Mouse (Mus musculus): ENCODE results near the gene Pnldc1. TPM values are rescaled to one million over a fixed set of nuclear protein-coding genes. Genes with fewer than 3 reads are reported as not detected.
A peak's percentile ranks its signal among the peaks of the same experiment; 100 is the strongest.
"Not testable (repeated sequence)": the region's sequence is repeated elsewhere in the genome, so short reads cannot be mapped to it uniquely, and the experiment has no call there.

Gene Pnldc1
- polyA plus RNA-seq, 1 experiment, result 0.05 TPM

DNA sequence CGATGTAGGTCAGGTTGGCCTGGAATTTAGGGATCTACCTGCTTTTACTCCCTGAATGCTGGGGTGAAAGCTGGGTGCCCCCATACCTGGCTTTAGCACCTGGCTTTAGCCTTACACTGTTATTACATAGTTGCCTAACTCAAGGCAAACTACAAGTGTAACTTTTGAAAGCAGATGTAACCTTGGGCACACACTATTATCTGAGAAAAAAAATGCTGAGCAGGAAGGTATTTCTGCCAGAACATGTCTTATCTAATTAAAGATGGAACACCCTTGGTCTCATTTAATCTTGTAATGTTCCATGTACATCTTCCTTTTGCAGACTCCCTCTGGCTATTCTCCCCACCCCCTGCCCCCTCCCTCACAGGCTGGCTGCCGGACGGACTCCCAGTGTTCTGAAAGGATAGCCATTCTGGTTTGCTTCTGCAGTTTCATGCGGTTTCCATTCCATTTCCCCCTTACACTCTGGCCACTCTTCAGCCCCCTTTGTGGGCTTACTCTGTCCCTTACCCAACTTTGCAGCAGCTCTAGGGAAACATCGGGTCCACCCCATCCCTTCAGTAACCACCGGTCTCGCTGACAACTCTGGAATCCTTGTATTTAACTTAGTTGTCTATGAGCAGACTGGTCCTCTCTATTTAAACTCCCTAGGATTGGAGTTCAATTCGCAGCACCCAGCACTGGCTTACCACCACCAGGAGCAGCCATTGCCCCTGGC, 31.7 kb upstream of the Pnldc1 start:
- Histone ChIP-seq H3K27me3 (ENCODE audit: control insufficient read depth, insufficient read depth, insufficient read length) (no peaks in the 10 kb centered on the region), H3K4me3 (no peak overlapping the region), H3K36me3 (ENCODE audit: control insufficient read depth, insufficient read depth) (peaks cover 22% of the 10 kb centered on the region), H3K79me2 (ENCODE audit: control insufficient read depth, insufficient read depth) (no peaks in the 10 kb centered on the region), H3K4me2 (ENCODE audit: low read depth) (no peak overlapping the region), H3ac (ENCODE audit: control insufficient read depth, insufficient read length) (no peak overlapping the region)
- no peak for TF ChIP-seq POLR2AphosphoS2 (IDR thresholded peaks at IDR 0.05; ENCODE audit: insufficient read length, low read depth)
- no peak for TF ChIP-seq SRF (IDR thresholded peaks at IDR 0.05; ENCODE audit: control insufficient read depth, insufficient read length, low read depth)
- no peak for TF ChIP-seq CEBPB (IDR thresholded peaks at IDR 0.05; ENCODE audit: insufficient read depth, poor library complexity, severe bottlenecking)
- no peak for TF ChIP-seq E2F4 (IDR thresholded peaks at IDR 0.05; ENCODE audit: insufficient read depth)
- TF ChIP-seq USF1 (IDR thresholded peaks at IDR 0.05; ENCODE audit: low read depth), result no peak
- no peak for TF ChIP-seq MYOD1 (IDR thresholded peaks at IDR 0.05; ENCODE audit: control insufficient read depth in 1 of 3, insufficient read length in 2 of 3, low read depth in 2 of 3)
- TF ChIP-seq MAX (IDR thresholded peaks at IDR 0.05; ENCODE audit: low read depth), result no peak
- no peak for TF ChIP-seq POLR2A (IDR thresholded peaks at IDR 0.05; ENCODE audit: insufficient read length, low read depth)
- no peak for TF ChIP-seq TCF3 (IDR thresholded peaks at IDR 0.05; ENCODE audit: insufficient read length, low read depth)
- no peak for TF ChIP-seq TCF12 (IDR thresholded peaks at IDR 0.05; ENCODE audit: insufficient read depth, poor library complexity, severe bottlenecking)
- TF ChIP-seq MYOG (IDR thresholded peaks at IDR 0.05; ENCODE audit: control insufficient read depth in 1 of 3, insufficient read depth in 1 of 3, insufficient read length in 2 of 3, low read depth in 2 of 3), result no peak
- no peak for TF ChIP-seq REST (IDR thresholded peaks at IDR 0.05; ENCODE audit: insufficient read depth, insufficient read length)

DNA sequence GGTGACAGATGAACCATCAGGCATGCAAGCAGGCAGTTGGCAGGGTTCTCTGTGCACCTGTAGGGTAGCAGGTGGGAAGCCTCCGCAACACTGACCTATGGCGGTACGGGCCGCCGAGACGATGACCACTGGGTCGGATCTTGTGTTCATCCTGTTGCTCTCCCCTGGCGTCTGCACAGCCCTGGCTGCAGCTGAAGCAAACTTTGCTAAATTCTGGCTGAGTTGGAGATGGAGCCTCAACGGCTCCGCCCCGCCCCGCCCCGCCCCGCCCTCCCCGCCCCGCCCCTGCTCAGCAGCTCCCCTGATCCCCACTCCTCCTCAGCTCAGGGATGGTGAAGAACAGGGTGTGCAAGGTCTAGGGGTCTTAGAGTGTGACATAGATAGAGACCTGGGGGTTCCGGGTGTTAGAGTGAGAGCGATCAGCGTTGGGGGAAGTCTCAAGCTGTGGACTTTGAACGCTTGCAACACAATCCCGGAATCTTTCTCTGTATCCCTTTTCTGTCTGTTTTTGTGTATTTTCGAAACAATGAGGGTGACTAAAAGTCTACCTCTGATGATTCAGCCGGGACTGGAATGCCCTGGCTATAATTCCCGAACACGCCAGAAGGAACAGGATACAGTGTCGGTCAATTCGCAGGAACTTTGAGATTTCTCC, 30.2 kb upstream of the Pnldc1 start, which contains the start of gene Acat3:
Acat3 (minus strand) TSS at position 450 of the 655 bp plus-strand sequence.
- Histone ChIP-seq H3K36me3 (ENCODE audit: control insufficient read depth, insufficient read depth) (peaks cover 14% of the 10 kb centered on the region), H3K27me3 (ENCODE audit: control insufficient read depth, insufficient read depth, insufficient read length) (no peaks in the 10 kb centered on the region), H3K79me2 (ENCODE audit: control insufficient read depth, insufficient read depth) (no peaks in the 10 kb centered on the region), H3K4me3 (peak within 1 kb of the TSS; percentile 12), H3K4me2 (ENCODE audit: low read depth) (peak within 1 kb of the TSS; percentile 91), H3ac (ENCODE audit: control insufficient read depth, insufficient read length) (no peak within 1 kb of the TSS)
- TF ChIP-seq E2F4 (IDR thresholded peaks at IDR 0.05; ENCODE audit: insufficient read depth), result no peak
- peak in 1 of 3 experiments; percentile 48 for TF ChIP-seq MYOG (IDR thresholded peaks at IDR 0.05; ENCODE audit: control insufficient read depth in 1 of 3, insufficient read depth in 1 of 3, insufficient read length in 2 of 3, low read depth in 2 of 3)
- TF ChIP-seq MAX (IDR thresholded peaks at IDR 0.05; ENCODE audit: low read depth), result no peak
- TF ChIP-seq POLR2AphosphoS2 (IDR thresholded peaks at IDR 0.05; ENCODE audit: insufficient read length, low read depth), result no peak
- no peak for TF ChIP-seq USF1 (IDR thresholded peaks at IDR 0.05; ENCODE audit: low read depth)
- TF ChIP-seq MYOD1 (IDR thresholded peaks at IDR 0.05; ENCODE audit: control insufficient read depth in 1 of 3, insufficient read length in 2 of 3, low read depth in 2 of 3), result peak in 1 of 3 experiments; percentile 4
- TF ChIP-seq SRF (IDR thresholded peaks at IDR 0.05; ENCODE audit: control insufficient read depth, insufficient read length, low read depth), result no peak
- TF ChIP-seq REST (IDR thresholded peaks at IDR 0.05; ENCODE audit: insufficient read depth, insufficient read length), result no peak

DNA sequence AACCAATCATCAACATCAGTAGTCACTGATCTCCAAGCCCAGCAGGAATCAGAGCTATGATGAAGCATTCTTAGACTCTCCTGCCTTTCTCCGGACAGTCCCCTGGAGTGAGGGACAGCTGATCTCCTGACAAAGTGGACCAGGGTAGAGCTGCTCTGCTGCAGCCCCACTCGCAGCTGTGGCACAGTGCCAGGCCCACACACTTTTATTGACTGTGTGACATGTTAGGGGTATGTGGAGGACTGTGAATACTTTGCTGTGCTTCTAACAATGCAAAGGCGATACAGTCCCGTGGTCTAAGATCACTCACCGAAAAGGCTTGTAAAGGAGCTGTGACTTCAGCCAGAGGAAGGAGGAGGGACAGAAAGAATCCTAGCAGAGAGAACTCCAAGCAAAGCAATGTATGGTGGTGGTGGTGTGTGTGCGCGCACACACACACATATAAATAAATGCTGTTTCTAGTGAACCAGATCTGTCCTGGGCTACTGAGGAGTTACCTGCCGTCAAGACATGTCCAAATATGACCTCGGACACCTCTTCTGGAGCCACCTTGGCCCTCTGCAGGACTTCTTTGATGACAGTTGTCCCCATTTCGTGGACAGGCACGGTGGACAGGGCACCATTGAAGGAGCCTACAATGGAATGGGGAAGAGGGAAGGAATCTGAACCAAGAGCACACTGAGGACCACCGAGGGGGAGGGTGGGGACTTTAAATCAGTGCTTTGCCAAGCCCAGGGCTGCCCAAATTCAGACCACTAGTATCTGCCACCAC, 29.5 kb upstream of the Pnldc1 start:
- H3K4me2 ChIP-seq (ENCODE audit: low read depth), result peak overlapping the region; percentile 91
- H3K27me3 ChIP-seq (ENCODE audit: control insufficient read depth, insufficient read depth, insufficient read length); H3ac ChIP-seq (ENCODE audit: control insufficient read depth, insufficient read length); H3K79me2 ChIP-seq (ENCODE audit: control insufficient read depth, insufficient read depth): not testable (repeated sequence)
- peaks cover 12% of the 10 kb centered on the region for H3K36me3 ChIP-seq (ENCODE audit: control insufficient read depth, insufficient read depth)
- H3K4me3 ChIP-seq, result peak overlapping the region; percentile 12

DNA sequence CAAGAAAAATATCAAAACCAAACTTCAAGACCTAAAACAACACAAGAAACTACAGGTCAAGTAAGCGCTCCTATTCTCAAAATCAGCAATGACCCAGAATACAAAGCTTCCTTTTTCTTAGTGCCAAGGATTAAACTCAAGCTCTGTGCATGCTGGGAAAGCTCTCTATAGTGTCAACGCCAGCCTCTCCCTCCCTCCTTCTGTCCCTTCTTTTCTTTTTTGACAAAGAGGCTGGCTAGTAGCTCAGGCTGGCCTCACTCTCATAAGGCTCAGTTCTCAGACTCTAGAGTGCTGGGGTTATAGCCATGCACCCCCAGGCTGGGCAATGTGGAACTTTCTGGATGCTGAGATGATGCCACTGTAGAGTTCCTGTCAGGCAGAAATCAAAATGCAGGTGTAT, 28.0 kb upstream of the Pnldc1 start:
- TF ChIP-seq USF1 (IDR thresholded peaks at IDR 0.05; ENCODE audit: low read depth) (no peak), MYOG (IDR thresholded peaks at IDR 0.05; ENCODE audit: control insufficient read depth in 1 of 3, insufficient read depth in 1 of 3, insufficient read length in 2 of 3, low read depth in 2 of 3) (no peak), MYOD1 (IDR thresholded peaks at IDR 0.05; ENCODE audit: control insufficient read depth in 1 of 3, insufficient read length in 2 of 3, low read depth in 2 of 3) (no peak), TCF12 (IDR thresholded peaks at IDR 0.05; ENCODE audit: insufficient read depth, poor library complexity, severe bottlenecking) (no peak), TCF3 (IDR thresholded peaks at IDR 0.05; ENCODE audit: insufficient read length, low read depth) (no peak), MAX (IDR thresholded peaks at IDR 0.05; ENCODE audit: low read depth) (no peak), POLR2A (IDR thresholded peaks at IDR 0.05; ENCODE audit: insufficient read length, low read depth) (no peak)
- H3ac ChIP-seq (ENCODE audit: control insufficient read depth, insufficient read length), result no peak overlapping the region
- no peak overlapping the region for H3K4me3 ChIP-seq
- H3K36me3 ChIP-seq (ENCODE audit: control insufficient read depth, insufficient read depth), result peaks cover 5% of the 10 kb centered on the region
- no peak overlapping the region for H3K4me2 ChIP-seq (ENCODE audit: low read depth)
- no peaks in the 10 kb centered on the region for H3K27me3 ChIP-seq (ENCODE audit: control insufficient read depth, insufficient read depth, insufficient read length)
- no peaks in the 10 kb centered on the region for H3K79me2 ChIP-seq (ENCODE audit: control insufficient read depth, insufficient read depth)

Measured in myocyte (in vitro differentiated cells).